In the genomic region with DNA sequence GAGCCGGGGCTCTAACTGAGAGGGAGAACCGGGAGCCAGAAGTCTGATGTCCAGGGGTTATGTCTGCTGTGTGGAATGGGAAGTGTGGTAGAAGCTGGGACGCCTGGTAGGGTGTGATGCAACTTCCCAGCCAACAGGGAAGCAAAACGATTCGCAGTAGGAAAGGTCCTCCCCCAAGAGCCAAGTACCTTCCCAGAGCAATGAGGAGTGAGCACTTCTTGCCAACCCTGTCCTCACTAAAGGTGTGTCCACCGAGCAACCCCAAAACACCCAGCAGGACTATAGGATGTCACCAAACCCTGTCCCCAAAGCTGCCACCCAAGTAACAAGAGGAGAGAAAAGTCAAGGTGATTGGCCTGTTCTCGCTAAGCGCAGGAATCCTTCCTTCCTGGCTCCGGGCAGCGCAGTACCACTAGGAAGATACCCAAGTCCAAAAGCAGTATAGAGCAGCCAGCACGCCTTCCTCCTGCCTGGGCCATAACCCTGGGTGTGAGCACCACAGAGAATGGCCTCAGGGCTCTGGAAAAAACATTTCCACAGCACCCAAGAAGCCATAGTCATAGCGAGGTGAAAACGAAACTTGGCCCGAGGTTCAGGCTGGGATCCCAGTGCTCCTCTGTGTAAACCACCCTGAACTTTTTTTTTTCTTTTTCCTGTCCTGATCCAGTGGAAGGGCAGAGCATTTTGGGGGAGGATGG, we compare ENCODE assay signal across 9 mouse cellular contexts. TPM values are rescaled to one million over a fixed set of nuclear protein-coding genes. Genes with fewer than 3 reads are reported as not detected.
DNase-seq lines count a peak whose midpoint lies in the region; ATAC-seq and TF ChIP-seq lines count a peak whose summit lies in the region.
"Had no signal": no experiment of that assay in that cellular context is flagged by ENCODE, and none has a peak within 500 bp of the region (broad histone marks: within the 10 kb centered on the region; RNA-seq: fewer than 3 reads in every experiment).

No protein-coding gene starts in this region.

- H3K9me3 ChIP-seq in E14TG2a.4 (ENCODE audit: low read length) = no peaks in the 10 kb centered on the region
- no peaks in the 10 kb centered on the region for H3K9me3 ChIP-seq in hindbrain, embryonic 13.5 days
- no peaks in the 10 kb centered on the region for H3K9me3 ChIP-seq in liver, embryonic 14.5 days (ENCODE audit: control insufficient read depth, low read length)
- H3K9me3 ChIP-seq in neural tube, embryonic 13.5 days = no peaks in the 10 kb centered on the region

- peak; percentile 23 to 69 for DNase-seq in adrenal gland, adult (ENCODE audit: inconsistent age in 2 of 2, low spot score in 1 of 2)
- DNase-seq in adrenal gland, postnatal 4 days (ENCODE audit: low spot score in 2 of 2) = no peak
- no peak for DNase-seq in liver, embryonic 14.5 days (ENCODE audit: low read depth in 3 of 3, low spot score in 3 of 3)
- no peak for DNase-seq in adipocyte (ENCODE audit: low spot score)
- DNase-seq in urinary bladder, adult 2 months (ENCODE audit: low spot score) = no peak

- TF ChIP-seq CTCF in E14TG2a.4 (conservative IDR thresholded peaks at IDR 0.05; ENCODE audit: low read length) = no peak
- no peak for TF ChIP-seq CTCF in liver, embryonic 14.5 days (IDR thresholded peaks at IDR 0.05; ENCODE audit: low read depth)

- H3K9ac ChIP-seq in hindbrain, embryonic 13.5 days = peak overlapping the region; percentile 93; the same call in 1 of the 2 replicates
- no peak overlapping the region for H3K9ac ChIP-seq in liver, embryonic 14.5 days (replicated peaks)
- peak overlapping the region; percentile 96; the same call in 1 of the 2 replicates for H3K9ac ChIP-seq in neural tube, embryonic 13.5 days

- TF ChIP-seq EP300 in liver, embryonic 14.5 days (IDR thresholded peaks at IDR 0.05; ENCODE audit: low read depth) = no peak

- no peak for ATAC-seq in hindbrain, embryonic 13.5 days (ENCODE audit: low FRiP score)
- ATAC-seq in liver, embryonic 14.5 days (ENCODE audit: insufficient read depth) = no peak
- ATAC-seq in neural tube, embryonic 13.5 days (ENCODE audit: low read depth) = no peak

- peak overlapping the region; percentile 88 for H3K4me3 ChIP-seq in E14TG2a.4 (replicated peaks; ENCODE audit: low read length)
- peak overlapping the region; percentile 81; the same call in 1 of the 2 replicates for H3K4me3 ChIP-seq in hindbrain, embryonic 13.5 days
- H3K4me3 ChIP-seq in liver, embryonic 14.5 days (ENCODE audit: insufficient read depth in 1 of 2, low read depth in 2 of 2, low read length in 2 of 2) = no peak overlapping the region; a peak in 1 of 4 replicates
- H3K4me3 ChIP-seq in neural tube, embryonic 13.5 days = peak overlapping the region; percentile 81; the same call in 1 of the 2 replicates
- H3K4me3 ChIP-seq: erythroblast, embryonic 14.5 days had no signal

- peaks cover 76% of the 10 kb centered on the region for H3K4me1 ChIP-seq in E14TG2a.4 (replicated peaks; ENCODE audit: low read depth, low read length)
- peaks cover 40% of the 10 kb centered on the region for H3K4me1 ChIP-seq in hindbrain, embryonic 13.5 days (replicated peaks)
- H3K4me1 ChIP-seq in liver, embryonic 14.5 days (replicated peaks; ENCODE audit: control insufficient read depth in 2 of 2, insufficient read depth in 2 of 2, low read length in 1 of 2) = peaks cover 7 to 16% of the 10 kb centered on the region in 2 experiments
- peaks cover 46% of the 10 kb centered on the region for H3K4me1 ChIP-seq in neural tube, embryonic 13.5 days (replicated peaks)

- H3K27me3 ChIP-seq in E14TG2a.4 (ENCODE audit: insufficient read depth, low read length) = no peaks in the 10 kb centered on the region
- no peaks in the 10 kb centered on the region for H3K27me3 ChIP-seq in hindbrain, embryonic 13.5 days
- no peaks in the 10 kb centered on the region for H3K27me3 ChIP-seq in liver, embryonic 14.5 days (ENCODE audit: control insufficient read depth, insufficient read depth, low read length)
- H3K27me3 ChIP-seq in neural tube, embryonic 13.5 days = no peaks in the 10 kb centered on the region

- peaks cover 41% of the 10 kb centered on the region for H3K36me3 ChIP-seq in E14TG2a.4 (ENCODE audit: insufficient read depth, low read length)
- peaks cover 11% of the 10 kb centered on the region for H3K36me3 ChIP-seq in hindbrain, embryonic 13.5 days
- no peaks in the 10 kb centered on the region; the same call in 1 of the 2 replicates for H3K36me3 ChIP-seq in liver, embryonic 14.5 days (replicated peaks; ENCODE audit: control insufficient read depth, insufficient read depth, low read depth)
- H3K36me3 ChIP-seq in neural tube, embryonic 13.5 days = peaks cover 9% of the 10 kb centered on the region

- H3K4me2 ChIP-seq in hindbrain, embryonic 13.5 days = peak overlapping the region; percentile 95
- H3K4me2 ChIP-seq in liver, embryonic 14.5 days (ENCODE audit: low read depth) = peak overlapping the region; percentile 95
- H3K4me2 ChIP-seq in neural tube, embryonic 13.5 days = peak overlapping the region; percentile 95

- 88% methylated on average over 14 of the region's 14 CpGs for WGBS in hindbrain, embryonic 13.5 days
- 68% methylated on average over 14 of the region's 14 CpGs for WGBS in liver, embryonic 14.5 days (ENCODE audit: insufficient replicate concordance)
- 83% methylated on average over 14 of the region's 14 CpGs for WGBS in neural tube, embryonic 13.5 days

- H3K27ac ChIP-seq in hindbrain, embryonic 13.5 days = no peak overlapping the region
- H3K27ac ChIP-seq in liver, embryonic 14.5 days = no peak overlapping the region
- H3K27ac ChIP-seq in neural tube, embryonic 13.5 days (replicated peaks) = no peak overlapping the region

RNA-seq across cellular contexts. Expression of gene Zdhhc18, which starts 18.7 kb away (rescaled TPM):
- 10 to 100 TPM; 20.8 to 23.9 TPM for total RNA-seq in adrenal gland, postnatal 4 days (2021)
- 3.4 and 4.4 TPM in 2 replicates for polyA plus RNA-seq in hindbrain, embryonic 13.5 days (2015; fragmentation: Nextera tagmentation; extraction: Ambion mirVana)
- polyA plus RNA-seq in liver, embryonic 14.5 days (2012; rRNA removed) = 3.8 and 3.9 TPM in 2 replicates
- 0.58 and 0.90 TPM in 2 replicates for polyA plus RNA-seq in liver, embryonic 14.5 days (2014; fragmentation: Nextera tagmentation; extraction: Ambion mirVana)
- 2.8 and 4.3 TPM in 2 replicates for polyA plus RNA-seq in neural tube, embryonic 13.5 days (2015; fragmentation: Nextera tagmentation; extraction: Ambion mirVana)
- polyA plus RNA-seq in urinary bladder, adult 2 months (2012; rRNA removed) = 17.8 and 19.7 TPM in 2 replicates

RNA-seq across cellular contexts. Expression of gene Sfn, which starts 29.3 kb away (rescaled TPM):
- 1 to 10 TPM; 3.7 to 4.3 TPM for total RNA-seq in adrenal gland, postnatal 4 days (2021)
- polyA plus RNA-seq in hindbrain, embryonic 13.5 days (2015; fragmentation: Nextera tagmentation; extraction: Ambion mirVana) = 2.8 and 4.1 TPM in 2 replicates
- 0.45 and 0.52 TPM in 2 replicates for polyA plus RNA-seq in liver, embryonic 14.5 days (2012; rRNA removed)
- 0.10 and 0.35 TPM in 2 replicates for polyA plus RNA-seq in liver, embryonic 14.5 days (2014; fragmentation: Nextera tagmentation; extraction: Ambion mirVana)
- 1.0 and 3.3 TPM in 2 replicates for polyA plus RNA-seq in neural tube, embryonic 13.5 days (2015; fragmentation: Nextera tagmentation; extraction: Ambion mirVana)
- 218 and 326 TPM in 2 replicates for polyA plus RNA-seq in urinary bladder, adult 2 months (2012; rRNA removed)

RNA-seq across cellular contexts. Expression of gene Pigv, which starts 41.2 kb away (rescaled TPM):
- 10 to 100 TPM; 19.8 to 20.2 TPM for total RNA-seq in adrenal gland, postnatal 4 days (2021)
- polyA plus RNA-seq in hindbrain, embryonic 13.5 days (2015; fragmentation: Nextera tagmentation; extraction: Ambion mirVana) = 13.4 and 14.1 TPM in 2 replicates
- 3.2 and 3.3 TPM in 2 replicates for polyA plus RNA-seq in liver, embryonic 14.5 days (2012; rRNA removed)
- polyA plus RNA-seq in liver, embryonic 14.5 days (2014; fragmentation: Nextera tagmentation; extraction: Ambion mirVana) = 3.1 and 4.0 TPM in 2 replicates
- 12.3 and 14.2 TPM in 2 replicates for polyA plus RNA-seq in neural tube, embryonic 13.5 days (2015; fragmentation: Nextera tagmentation; extraction: Ambion mirVana)
- 17.1 and 19.4 TPM in 2 replicates for polyA plus RNA-seq in urinary bladder, adult 2 months (2012; rRNA removed)

RNA-seq across cellular contexts. Expression of gene Gpn2, which starts 47.1 kb away (rescaled TPM):
- total RNA-seq in adrenal gland, postnatal 4 days (2021) = 10 to 100 TPM; 13.7 to 16.6 TPM
- 17.7 and 22.2 TPM in 2 replicates for polyA plus RNA-seq in hindbrain, embryonic 13.5 days (2015; fragmentation: Nextera tagmentation; extraction: Ambion mirVana)
- polyA plus RNA-seq in liver, embryonic 14.5 days (2012; rRNA removed) = 15.2 and 17.6 TPM in 2 replicates
- polyA plus RNA-seq in liver, embryonic 14.5 days (2014; fragmentation: Nextera tagmentation; extraction: Ambion mirVana) = 10.0 and 10.3 TPM in 2 replicates
- polyA plus RNA-seq in neural tube, embryonic 13.5 days (2015; fragmentation: Nextera tagmentation; extraction: Ambion mirVana) = 17.7 TPM in 2 replicates
- polyA plus RNA-seq in urinary bladder, adult 2 months (2012; rRNA removed) = 20.5 and 25.2 TPM in 2 replicates

RNA-seq across cellular contexts. Expression of gene Gpatch3, which starts 56.7 kb away (rescaled TPM):
- 10 to 100 TPM; 10.4 to 14.5 TPM for total RNA-seq in adrenal gland, postnatal 4 days (2021)
- 6.7 and 8.3 TPM in 2 replicates for polyA plus RNA-seq in hindbrain, embryonic 13.5 days (2015; fragmentation: Nextera tagmentation; extraction: Ambion mirVana)
- polyA plus RNA-seq in liver, embryonic 14.5 days (2012; rRNA removed) = 1.9 and 3.1 TPM in 2 replicates
- polyA plus RNA-seq in liver, embryonic 14.5 days (2014; fragmentation: Nextera tagmentation; extraction: Ambion mirVana) = 3.1 and 4.6 TPM in 2 replicates
- polyA plus RNA-seq in neural tube, embryonic 13.5 days (2015; fragmentation: Nextera tagmentation; extraction: Ambion mirVana) = 7.0 and 7.8 TPM in 2 replicates
- 4.5 and 4.6 TPM in 2 replicates for polyA plus RNA-seq in urinary bladder, adult 2 months (2012; rRNA removed)

Comparison
In these comparisons a context has a peak if more than half of its experiments do, and no peak if none do; other contexts are left out.
1. DNase-seq: peak in adrenal gland, adult (2 of 2); none in adrenal gland, postnatal 4 days (0 of 2), liver, embryonic 14.5 days (0 of 3), adipocyte (single experiment) and urinary bladder, adult 2 months (single experiment).
2. H3K4me3 ChIP-seq: peak in E14TG2a.4 (single experiment), hindbrain, embryonic 13.5 days (single experiment) and neural tube, embryonic 13.5 days (single experiment); none in liver, embryonic 14.5 days (0 of 2).
3. RNA of gene Sfn, which starts 29.3 kb away (polyA plus RNA-seq): 218 to 326 TPM in urinary bladder, adult 2 months; 2.8 to 4.1 TPM in hindbrain, embryonic 13.5 days, 1.0 to 3.3 TPM in neural tube, embryonic 13.5 days and 0.10 to 0.52 TPM in liver, embryonic 14.5 days; every median in the first group is over 10 times any median in the second.
4. Peak in every context shown above with its lines, with median percentiles within 50 percentile points of each other: H3K4me2 ChIP-seq.